Mouse (Mus musculus) cerebellum, adult 11 months (tissue): ENCODE results near the gene Ifne.
A peak's percentile ranks its signal among the peaks of the same experiment; 100 is the strongest.
"Not testable (repeated sequence)": the region's sequence is repeated elsewhere in the genome, so short reads cannot be mapped to it uniquely, and the experiment has no call there.

ENCODE experiments used
- DNase-seq: peaks from one replicate; pipeline ENCODE4 v3.0.0; 2022

Gene Ifne

GRCm38 (mm10) chr4:88867366-88867925 lies 12.6 kb downstream of the Ifne start:
- DNase-seq, result peak; percentile 33

- DNase-seq, result no peak
Observed at GRCm38 (mm10) chr4:88865011-88865569, 14.9 kb downstream of the Ifne start.

GRCm38 (mm10) chr4:88864599-88864998 lies 15.4 kb downstream of the Ifne start:
- no peak for DNase-seq

GRCm38 (mm10) chr4:88863309-88863708 lies 16.7 kb downstream of the Ifne start:
- DNase-seq, result no peak

- no peak for DNase-seq
Observed at GRCm38 (mm10) chr4:88859214-88859613, 20.8 kb downstream of the Ifne start.

GRCm38 (mm10) chr4:88851026-88851763 lies 28.8 kb downstream of the Ifne start:
- DNase-seq, result no peak

GRCm38 (mm10) chr4:88849698-88850097 lies 30.3 kb downstream of the Ifne start, which contains the start of gene Ifna1:
Gene Ifna1 (plus strand): TSS chr4:88850087.
- DNase-seq, result no peak

- no peak for DNase-seq
Observed at GRCm38 (mm10) chr4:88845334-88845733, 34.7 kb downstream of the Ifne start.

- DNase-seq, result no peak
Observed at GRCm38 (mm10) chr4:88841438-88841911, 38.5 kb downstream of the Ifne start, which contains the start of gene Ifna4. Gene Ifna4 (plus strand): TSS chr4:88841861.

GRCm38 (mm10) chr4:88840058-88840457 lies 39.9 kb downstream of the Ifne start:
- DNase-seq, result no peak

- no peak for DNase-seq
Observed at GRCm38 (mm10) chr4:88838828-88839227, 41.2 kb downstream of the Ifne start.

GRCm38 (mm10) chr4:88835225-88835624 lies 44.8 kb downstream of the Ifne start, which contains the start of gene Ifna5:
Gene Ifna5 (plus strand): TSS chr4:88835525.
- DNase-seq, result not testable (repeated sequence)

- no peak for DNase-seq
Observed at GRCm38 (mm10) chr4:88830523-88830922, 49.5 kb downstream of the Ifne start.
